Mouse (Mus musculus) WW6 (cell line): ENCODE measurements around the gene Mpv17.
A peak's percentile ranks its signal among the peaks of the same experiment; 100 is the strongest.

ENCODE experiments used
- DNase-seq: peaks from one replicate; pipeline ENCODE4 v3.0.0-alpha.2; 2013; ENCODE audit warnings: low read depth, low spot score

Mpv17 gene

GRCm38 (mm10) chr5:31183678-31184077 is 29.6 kb upstream of the Mpv17 start:
- DNase-seq = no peak

- no peak for DNase-seq
Measured at GRCm38 (mm10) chr5:31181183-31181770, 27.2 kb upstream of the Mpv17 start.

- DNase-seq = peak; percentile 93
Measured at GRCm38 (mm10) chr5:31179766-31180630, 25.9 kb upstream of the Mpv17 start, which contains the start of the genes Gm29609 and Gtf3c2. Gene Gm29609 (minus strand): TSS chr5:31179911. Gene Gtf3c2 (minus strand): TSS chr5:31180144.

- no peak for DNase-seq
Measured at GRCm38 (mm10) chr5:31179301-31179765, 25.3 kb upstream of the Mpv17 start.

GRCm38 (mm10) chr5:31168630-31169029 is 14.6 kb upstream of the Mpv17 start:
- DNase-seq = no peak

- no peak for DNase-seq
Measured at GRCm38 (mm10) chr5:31164878-31165277, 10.8 kb upstream of the Mpv17 start.

- no peak for DNase-seq
Measured at GRCm38 (mm10) chr5:31162462-31162861, 8.4 kb upstream of the Mpv17 start.

GRCm38 (mm10) chr5:31153516-31154151 is 417 bp downstream of the Mpv17 start:
- no peak for DNase-seq

- DNase-seq = no peak
Measured at GRCm38 (mm10) chr5:31151746-31152145, 2.3 kb downstream of the Mpv17 start.

- DNase-seq = no peak
Measured at GRCm38 (mm10) chr5:31149781-31150180, 4.3 kb downstream of the Mpv17 start.

- DNase-seq = no peak
Measured at GRCm38 (mm10) chr5:31138968-31139425, 15.1 kb downstream of the Mpv17 start.

GRCm38 (mm10) chr5:31138241-31138967 is 15.6 kb downstream of the Mpv17 start, which contains the start of gene Ucn:
Gene Ucn (minus strand): TSS chr5:31138829.
- DNase-seq = no peak

GRCm38 (mm10) chr5:31137658-31138057 is 16.4 kb downstream of the Mpv17 start:
- no peak for DNase-seq

- DNase-seq = no peak
Measured at GRCm38 (mm10) chr5:31136730-31137424, 17.2 kb downstream of the Mpv17 start.

- no peak for DNase-seq
Measured at GRCm38 (mm10) chr5:31126050-31126449, 28.0 kb downstream of the Mpv17 start.

GRCm38 (mm10) chr5:31123481-31123880 is 30.6 kb downstream of the Mpv17 start:
- no peak for DNase-seq

GRCm38 (mm10) chr5:31121111-31121510 is 32.9 kb downstream of the Mpv17 start:
- no peak for DNase-seq

GRCm38 (mm10) chr5:31116912-31117311 is 37.1 kb downstream of the Mpv17 start:
- DNase-seq = no peak

GRCm38 (mm10) chr5:31116354-31116753 is 37.7 kb downstream of the Mpv17 start, which contains the start of gene Trim54:
Gene Trim54 (plus strand): TSS chr5:31116712.
- no peak for DNase-seq

- no peak for DNase-seq
Measured at GRCm38 (mm10) chr5:31110781-31111180, 43.3 kb downstream of the Mpv17 start.

GRCm38 (mm10) chr5:31108000-31108490 is 46.0 kb downstream of the Mpv17 start, which contains the start of gene Slc30a3:
Gene Slc30a3 (minus strand): TSS chr5:31108237.
- DNase-seq = no peak
